8 mouse cellular contexts compared by ENCODE assay signal in genomic region chr2:152293179-152293726, GRCm38 (mm10). TPM values are rescaled to one million over a fixed set of nuclear protein-coding genes. Genes with fewer than 3 reads are reported as not detected.
DNase-seq lines count a peak whose midpoint lies in the region; ATAC-seq and TF ChIP-seq lines count a peak whose summit lies in the region.

No protein-coding gene starts in this region.

- H3K4me2 ChIP-seq in forebrain, embryonic 16.5 days (ENCODE audit: low read length) = peak overlapping the region; percentile 65

- no peak for TF ChIP-seq CTCF in heart, adult 2 months (IDR thresholded peaks at IDR 0.05)
- TF ChIP-seq CTCF in ES-Bruce4 (IDR thresholded peaks at IDR 0.05; ENCODE audit: low read depth, low read length) = no peak

- H3K27me3 ChIP-seq in heart, adult 2 months (ENCODE audit: control insufficient read depth, insufficient read depth, low read length) = no peaks in the 10 kb centered on the region
- H3K27me3 ChIP-seq in ES-Bruce4 (ENCODE audit: control insufficient read depth, insufficient read depth, low read length, poor library complexity, severe bottlenecking) = no peaks in the 10 kb centered on the region
- H3K27me3 ChIP-seq in forebrain, embryonic 16.5 days (replicated peaks; ENCODE audit: control insufficient read depth, insufficient read depth, low read length) = no peaks in the 10 kb centered on the region

- H3K9ac ChIP-seq in heart, adult 2 months (ENCODE audit: low read depth, low read length) = peak overlapping the region; percentile 53
- H3K9ac ChIP-seq in ES-Bruce4 (ENCODE audit: low read depth, poor library complexity, severe bottlenecking) = peak overlapping the region; percentile 92
- peak overlapping the region; percentile 53; the same call in 1 of the 2 replicates for H3K9ac ChIP-seq in forebrain, embryonic 16.5 days (replicated peaks; ENCODE audit: low read depth, low read length)

- ATAC-seq in forebrain, embryonic 16.5 days = peak; percentile 65

- H3K27ac ChIP-seq in heart, adult 2 months = peak overlapping the region; percentile 91
- H3K27ac ChIP-seq in ES-Bruce4 (ENCODE audit: insufficient read depth, low read length) (no peak overlapping the region), macrophage (no peak overlapping the region)
- no peak overlapping the region for H3K27ac ChIP-seq in forebrain, embryonic 16.5 days (ENCODE audit: low read length)

- peaks cover 12% of the 10 kb centered on the region for H3K36me3 ChIP-seq in heart, adult 2 months (ENCODE audit: control insufficient read depth, insufficient read depth, low read length)
- H3K36me3 ChIP-seq in ES-Bruce4 (ENCODE audit: control insufficient read depth, insufficient read depth, low read length, poor library complexity, severe bottlenecking) (no peaks in the 10 kb centered on the region), macrophage (ENCODE audit: inconsistent target) (no peaks in the 10 kb centered on the region)
- no peaks in the 10 kb centered on the region for H3K36me3 ChIP-seq in forebrain, embryonic 16.5 days (ENCODE audit: control insufficient read depth, insufficient read depth)

- TF ChIP-seq POLR2A in heart, adult 2 months (IDR thresholded peaks at IDR 0.05; ENCODE audit: insufficient read depth, low read depth, low read length) = no peak
- no peak for TF ChIP-seq POLR2A in ES-Bruce4 (IDR thresholded peaks at IDR 0.05; ENCODE audit: insufficient read depth, low read length)

- TF ChIP-seq EP300 in heart, adult 2 months (IDR thresholded peaks at IDR 0.05; ENCODE audit: insufficient read depth, low read depth, low read length) = no peak
- no peak for TF ChIP-seq EP300 in ES-Bruce4 (IDR thresholded peaks at IDR 0.05; ENCODE audit: insufficient read depth, low read depth, low read length)

- H3K79me2 ChIP-seq in heart, adult 2 months (replicated peaks; ENCODE audit: control insufficient read depth, insufficient read depth, low read length) = peaks cover 10% of the 10 kb centered on the region
- H3K79me2 ChIP-seq in macrophage (ENCODE audit: inconsistent target) = peaks cover 42% of the 10 kb centered on the region

- DNase-seq in heart, adult 2 months = no peak
- DNase-seq in heart, postnatal 36 days = no peak
- DNase-seq in embryo, embryonic 10.5 days (ENCODE audit: low spot score) = no peak
- no peak for DNase-seq in yolk sac, embryonic 10.5 days (ENCODE audit: low spot score)
- no peak for DNase-seq in kidney, adult 18-20 months

- H3K4me1 ChIP-seq in heart, adult 2 months (ENCODE audit: control insufficient read depth, insufficient read depth, low read length) = peaks cover 16% of the 10 kb centered on the region
- no peaks in the 10 kb centered on the region for H3K4me1 ChIP-seq in ES-Bruce4 (ENCODE audit: control insufficient read depth, insufficient read depth, low read length)
- H3K4me1 ChIP-seq in forebrain, embryonic 16.5 days (replicated peaks; ENCODE audit: control insufficient read depth, insufficient read depth, low read length) = peaks cover 18% of the 10 kb centered on the region

- no peaks in the 10 kb centered on the region for H3K9me3 ChIP-seq in ES-Bruce4 (replicated peaks; ENCODE audit: control insufficient read depth, insufficient read depth, low read length, poor library complexity, severe bottlenecking)
- H3K9me3 ChIP-seq in forebrain, embryonic 16.5 days (ENCODE audit: control insufficient read depth, low read length) = no peaks in the 10 kb centered on the region

- intact Hi-C loops in heart, adult 2 months (cut with DNase I) = loop anchor here (5.0 kb wide), 1 partner anchor 69 kb away; no protein-coding TSS in a partner anchor
- intact Hi-C loops in heart, postnatal 36 days (cut with DNase I) = loop anchor here (5.0 kb wide), 1 partner anchor 74 kb away; no protein-coding TSS in a partner anchor

- WGBS in heart, adult 2 months = 1% methylated on average over 15 of the region's 15 CpGs
- WGBS in forebrain, embryonic 16.5 days = under 1% methylated on average over 15 of the region's 15 CpGs
- WGBS in macrophage (ENCODE audit: missing documents) = 2% methylated on average over 15 of the region's 15 CpGs

- peak overlapping the region; percentile 99 for H3K4me3 ChIP-seq in heart, adult 2 months
- H3K4me3 ChIP-seq in ES-Bruce4 (ENCODE audit: low read depth, low read length) (peak overlapping the region; percentile 69), macrophage (ENCODE audit: inconsistent target) (peak overlapping the region; percentile 51)
- peak overlapping the region; percentile 95 for H3K4me3 ChIP-seq in forebrain, embryonic 16.5 days (replicated peaks; ENCODE audit: low read length)

RNA-seq across cellular contexts. Expression of gene Tbc1d20, which starts 0.4 kb away (rescaled TPM):
- total RNA-seq in heart, adult 2 months (2021) = 10 to 100 TPM; 39.0 to 46.5 TPM
- 43.1 and 60.1 TPM in 2 replicates for polyA plus RNA-seq in heart, adult 2 months (2012; rRNA removed)
- 10 to 100 TPM; 43.1 to 48.7 TPM for total RNA-seq in heart, postnatal 36 days (2021)
- 27.7 and 32.3 TPM in 2 replicates for polyA plus RNA-seq in ES-Bruce4 (2011; ENCODE audit: insufficient read depth, insufficient read length, low read depth, missing spikeins)
- 36.0 and 37.7 TPM in 2 replicates for polyA plus RNA-seq in forebrain, embryonic 16.5 days (2015; fragmentation: Nextera tagmentation; extraction: Ambion mirVana)
- total RNA-seq in macrophage (2018; cell fraction: chromatin; rRNA removed) = 10 to 100 TPM; 33.6 to 70.4 (median 55.6) TPM
- total RNA-seq in macrophage (2018; cell fraction: cytosol; rRNA removed) = 10 to 100 TPM; 61.6 to 91.3 (median 73.7) TPM
- 10 to 100 TPM; 41.4 to 93.4 (median 73.9) TPM for total RNA-seq in macrophage (2018; cell fraction: nucleus; rRNA removed)
- polyA plus RNA-seq in macrophage (2018) = 59.0 to 70.5 TPM (median 69.3 TPM) in 3 replicates

RNA-seq across cellular contexts. Expression of gene Rbck1, which starts 39.2 kb away (rescaled TPM):
- total RNA-seq in heart, adult 2 months (2021) = 10 to 100 TPM; 44.3 to 45.2 TPM
- polyA plus RNA-seq in heart, adult 2 months (2012; rRNA removed) = 107 and 128 TPM in 2 replicates
- 10 to 100 TPM; 44.2 to 51.4 TPM for total RNA-seq in heart, postnatal 36 days (2021)
- polyA plus RNA-seq in ES-Bruce4 (2011; ENCODE audit: insufficient read depth, insufficient read length, low read depth, missing spikeins) (86.7 and 89.1 TPM in 2 replicates), macrophage (2018) (29.7 to 57.1 TPM (median 51.6 TPM) in 3 replicates)
- 104 and 111 TPM in 2 replicates for polyA plus RNA-seq in forebrain, embryonic 16.5 days (2015; fragmentation: Nextera tagmentation; extraction: Ambion mirVana)
- total RNA-seq in macrophage (2018; cell fraction: chromatin; rRNA removed) = 100 to 1,000 TPM in 21 of 26 experiments, 10 to 100 TPM in 5; 64.7 to 291 (median 163) TPM
- total RNA-seq in macrophage (2018; cell fraction: cytosol; rRNA removed) = 10 to 100 TPM; 36.8 to 73.4 (median 51.9) TPM
- total RNA-seq in macrophage (2018; cell fraction: nucleus; rRNA removed) = 100 to 1,000 TPM in 18 of 26 experiments, 10 to 100 TPM in 8; 45.1 to 171 (median 124) TPM

RNA-seq across cellular contexts. Expression of gene Trib3, which starts 50.6 kb away (rescaled TPM):
- total RNA-seq in heart, adult 2 months (2021) = 1 to 10 TPM; 2.4 to 3.6 TPM
- polyA plus RNA-seq in heart, adult 2 months (2012; rRNA removed) = 2.3 and 3.3 TPM in 2 replicates
- total RNA-seq in heart, postnatal 36 days (2021) = 1 to 10 TPM; 3.6 to 3.8 TPM
- polyA plus RNA-seq in ES-Bruce4 (2011; ENCODE audit: insufficient read depth, insufficient read length, low read depth, missing spikeins) = 11.4 and 12.3 TPM in 2 replicates
- polyA plus RNA-seq in forebrain, embryonic 16.5 days (2015; fragmentation: Nextera tagmentation; extraction: Ambion mirVana) = 0.78 and 1.9 TPM in 2 replicates
- total RNA-seq in macrophage (2018; cell fraction: chromatin; rRNA removed) = 10 to 100 TPM in 12 of 26 experiments, 1 to 10 TPM in 9, under 1 TPM in 5; 0.34 to 35.3 (median 3.5) TPM
- total RNA-seq in macrophage (2018; cell fraction: cytosol; rRNA removed) = 10 to 100 TPM in 13 of 26 experiments, 1 to 10 TPM in 13; 1.1 to 47.3 (median 6.8) TPM
- total RNA-seq in macrophage (2018; cell fraction: nucleus; rRNA removed) = 10 to 100 TPM in 13 of 26 experiments, 1 to 10 TPM in 11, under 1 TPM in 2; 0.85 to 61.4 (median 9.8) TPM
- polyA plus RNA-seq in macrophage (2018) = 0.29 to 1.5 TPM (median 0.45 TPM) in 3 replicates
